Mouse (Mus musculus) adrenal gland, postnatal 4 days (tissue): ENCODE measurements around the gene 4921539E11Rik. TPM values are rescaled to one million over a fixed set of nuclear protein-coding genes. Genes with fewer than 3 reads are reported as not detected.

Experiments
- DNase-seq, 2 experiments: peaks; one replicate each; pipeline ENCODE4 v3.0.0; 2021 to 2022; ENCODE audit warnings: low spot score in 2 of 2, mixed read lengths in 2 of 2
- long read RNA-seq, 2 experiments: library from polyadenylated mRNA; stranded (forward); transcript quantifications; one replicate each; pipeline ENCODE4 v2.0.0; 2021
- total RNA-seq, 2 experiments: library from RNA; stranded (reverse); gene quantifications; 2 replicates each; pipeline ENCODE4 v1.2.3; 2021

4921539E11Rik gene
- total RNA-seq, result not detected
- long read RNA-seq, experiment 1, result 0 reads
- long read RNA-seq, experiment 2, result 0 reads

DNA sequence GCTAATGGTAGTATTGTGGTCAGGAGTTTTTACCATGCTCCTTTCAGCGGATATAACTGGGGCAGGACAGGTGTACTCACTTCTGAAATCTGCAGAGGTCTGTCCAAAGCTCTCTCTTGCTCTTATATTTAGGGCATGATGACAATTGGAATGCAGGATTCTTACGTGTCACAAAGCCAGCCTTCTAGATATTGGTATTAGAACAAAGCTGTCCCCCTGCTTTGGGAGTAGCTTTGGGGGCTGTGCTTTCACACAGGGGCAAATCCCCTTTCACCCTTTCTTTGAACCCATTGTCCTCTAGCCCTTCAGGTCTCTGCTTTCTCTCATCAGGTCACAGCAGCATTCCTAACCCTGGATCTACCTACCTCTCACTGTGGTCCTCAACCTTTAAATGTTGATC, at the start of gene 4921539E11Rik:
TSS of gene 4921539E11Rik (minus strand) at position 101 of the 400 bp plus-strand sequence.
- no peak for DNase-seq

DNA sequence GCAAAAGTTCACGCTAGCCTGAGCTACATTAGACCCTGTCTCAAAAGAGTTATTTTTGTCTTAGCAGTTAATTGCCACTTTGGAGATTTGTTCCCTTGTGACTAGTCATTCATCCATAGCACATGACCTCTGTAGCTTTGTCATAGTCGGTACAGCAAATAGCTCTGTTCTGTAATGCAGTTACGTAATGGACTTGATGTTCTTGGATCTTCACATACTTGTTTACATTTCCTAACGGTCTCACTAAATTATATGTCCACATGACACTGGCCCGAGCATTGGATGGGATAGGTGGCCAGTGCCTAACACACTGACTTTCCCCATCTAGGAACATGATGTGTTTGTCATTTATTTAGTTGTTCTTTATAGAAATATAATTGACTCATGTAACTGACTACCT, 44.5 kb upstream of the 4921539E11Rik start:
- DNase-seq, result no peak

DNA sequence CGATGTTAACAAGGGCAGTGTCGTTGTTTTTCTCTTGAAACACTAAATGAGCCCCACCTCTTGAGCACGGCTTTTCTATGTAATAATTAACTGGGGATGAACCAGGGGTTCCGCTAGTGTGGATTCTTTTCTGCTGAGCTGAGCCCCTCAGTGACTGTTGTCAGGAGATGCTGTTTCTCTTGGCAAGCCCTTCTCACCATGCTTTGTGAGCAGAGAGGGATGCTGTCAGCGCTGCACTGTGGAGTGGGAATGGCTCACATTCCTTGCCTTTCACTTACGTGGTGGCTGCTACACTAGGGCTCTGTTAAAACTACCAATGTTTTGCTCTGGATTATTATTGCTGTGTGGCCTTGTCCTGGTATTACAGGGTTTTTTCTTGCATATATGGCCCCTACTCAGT, 38.7 kb upstream of the 4921539E11Rik start:
- no peak for DNase-seq

DNA sequence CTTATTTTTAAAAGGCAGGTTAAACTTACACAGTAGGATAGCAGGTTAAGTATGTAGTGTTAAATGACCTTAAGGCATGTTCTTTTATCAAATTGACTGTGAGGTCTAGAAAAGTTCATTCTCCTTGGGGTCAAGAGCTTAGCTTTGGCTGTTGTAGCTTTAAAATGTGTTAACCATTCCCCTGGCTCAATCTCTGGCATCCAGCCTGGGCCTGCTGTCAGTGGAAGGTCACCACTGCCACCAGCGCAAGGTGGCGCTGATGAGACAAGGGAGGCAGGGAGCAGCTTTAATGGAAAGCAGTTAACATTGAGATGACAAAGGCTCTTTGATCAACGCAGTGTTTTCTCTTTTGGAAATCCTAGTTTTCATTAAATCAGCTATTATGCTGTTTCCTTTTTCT, 36.3 kb upstream of the 4921539E11Rik start:
- peak; percentile 14 to 50 for DNase-seq

DNA sequence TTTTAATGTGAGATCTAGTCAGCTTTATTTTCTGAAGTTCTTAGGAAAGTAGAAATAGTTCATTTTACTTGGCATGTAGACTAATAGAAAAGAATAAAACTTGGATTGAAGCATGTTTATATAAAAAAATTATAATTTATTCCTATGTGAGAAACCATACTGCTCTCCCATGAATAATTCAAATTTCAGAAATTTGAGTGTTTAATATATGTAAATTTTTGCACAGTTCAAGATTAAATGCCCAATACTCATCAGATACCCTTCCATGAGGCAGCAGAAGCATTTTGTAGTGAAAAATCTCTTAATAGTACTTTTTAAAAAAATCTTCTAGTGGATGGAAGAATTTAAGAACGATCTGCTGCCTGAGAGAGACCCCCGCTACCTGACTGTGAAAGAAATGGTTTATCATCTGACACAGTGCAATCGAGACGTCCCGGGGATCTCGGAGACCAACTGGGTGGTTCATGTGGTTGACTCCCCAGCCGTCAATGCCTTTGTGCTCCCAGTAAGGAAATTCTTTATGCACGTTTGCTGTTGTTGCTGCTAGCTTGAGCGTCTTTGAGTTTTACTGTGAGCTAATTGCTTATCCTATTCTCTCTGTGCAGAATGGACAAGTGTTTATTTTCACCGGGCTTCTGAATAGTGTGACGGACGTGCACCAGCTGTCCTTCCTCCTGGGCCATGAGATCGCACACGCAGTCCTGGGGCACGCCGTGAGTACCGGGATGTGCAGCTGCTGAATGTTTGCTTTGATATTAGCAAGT, 34.2 kb upstream of the 4921539E11Rik start:
- DNase-seq, result no peak

DNA sequence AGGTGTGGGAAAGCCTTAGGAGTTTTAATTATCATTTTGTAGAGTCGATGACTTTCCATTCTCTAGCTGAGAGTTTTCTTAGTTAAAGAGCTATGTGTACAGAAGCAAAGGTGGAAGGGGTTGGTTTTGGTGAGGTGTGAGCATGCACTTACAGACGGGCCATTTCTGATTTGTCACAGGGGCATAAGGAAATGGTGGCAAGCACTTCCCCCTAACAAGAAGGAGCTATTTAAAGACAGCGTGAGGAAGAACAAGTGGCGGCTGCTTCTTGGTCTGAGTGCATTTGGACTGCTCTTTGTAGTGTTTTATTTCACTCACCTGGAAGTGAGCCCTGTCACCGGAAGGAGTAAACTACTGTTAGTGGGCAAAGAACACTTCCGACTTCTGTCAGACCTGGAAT, 30.8 kb upstream of the 4921539E11Rik start:
- DNase-seq, result no peak

DNA sequence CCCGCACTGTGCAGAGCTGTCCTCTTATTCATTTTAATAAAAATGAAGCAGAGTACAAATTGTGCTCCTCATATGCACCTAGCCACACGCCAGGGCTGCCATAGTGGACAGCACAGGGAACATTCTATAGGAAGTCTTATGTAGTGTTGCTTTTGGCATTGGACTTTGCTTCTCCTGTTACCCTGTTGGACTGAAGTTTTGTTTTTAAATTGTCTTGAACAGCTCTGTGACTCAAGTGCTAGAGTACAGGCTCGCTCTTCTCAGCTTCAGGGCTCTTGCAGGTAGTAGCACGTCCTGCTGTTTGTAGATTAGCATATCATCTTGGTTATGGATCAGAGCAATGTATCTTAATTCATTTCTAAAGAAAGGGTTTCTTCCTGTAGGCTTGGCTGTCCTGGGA, 25.2 kb upstream of the 4921539E11Rik start:
- no peak for DNase-seq

DNA sequence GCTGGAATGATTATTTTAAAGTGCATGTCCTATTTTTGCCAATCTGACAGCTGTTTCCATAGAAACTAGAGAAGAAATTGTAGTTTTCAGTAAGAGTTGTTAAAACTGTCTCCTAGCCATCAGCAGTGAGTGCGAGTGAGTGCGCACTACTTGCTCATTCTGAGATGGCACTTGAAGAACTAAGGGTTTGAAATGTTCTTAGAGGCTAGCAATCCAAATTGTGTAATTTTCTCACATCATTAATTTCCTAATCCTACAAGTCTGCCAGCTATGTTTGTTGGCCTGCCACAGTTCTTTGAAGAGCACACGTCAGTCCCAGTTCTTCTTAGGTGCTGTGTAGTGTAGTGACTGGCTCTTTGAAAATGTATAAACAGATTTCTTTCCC, 23.9 kb upstream of the 4921539E11Rik start:
- no peak for DNase-seq

DNA sequence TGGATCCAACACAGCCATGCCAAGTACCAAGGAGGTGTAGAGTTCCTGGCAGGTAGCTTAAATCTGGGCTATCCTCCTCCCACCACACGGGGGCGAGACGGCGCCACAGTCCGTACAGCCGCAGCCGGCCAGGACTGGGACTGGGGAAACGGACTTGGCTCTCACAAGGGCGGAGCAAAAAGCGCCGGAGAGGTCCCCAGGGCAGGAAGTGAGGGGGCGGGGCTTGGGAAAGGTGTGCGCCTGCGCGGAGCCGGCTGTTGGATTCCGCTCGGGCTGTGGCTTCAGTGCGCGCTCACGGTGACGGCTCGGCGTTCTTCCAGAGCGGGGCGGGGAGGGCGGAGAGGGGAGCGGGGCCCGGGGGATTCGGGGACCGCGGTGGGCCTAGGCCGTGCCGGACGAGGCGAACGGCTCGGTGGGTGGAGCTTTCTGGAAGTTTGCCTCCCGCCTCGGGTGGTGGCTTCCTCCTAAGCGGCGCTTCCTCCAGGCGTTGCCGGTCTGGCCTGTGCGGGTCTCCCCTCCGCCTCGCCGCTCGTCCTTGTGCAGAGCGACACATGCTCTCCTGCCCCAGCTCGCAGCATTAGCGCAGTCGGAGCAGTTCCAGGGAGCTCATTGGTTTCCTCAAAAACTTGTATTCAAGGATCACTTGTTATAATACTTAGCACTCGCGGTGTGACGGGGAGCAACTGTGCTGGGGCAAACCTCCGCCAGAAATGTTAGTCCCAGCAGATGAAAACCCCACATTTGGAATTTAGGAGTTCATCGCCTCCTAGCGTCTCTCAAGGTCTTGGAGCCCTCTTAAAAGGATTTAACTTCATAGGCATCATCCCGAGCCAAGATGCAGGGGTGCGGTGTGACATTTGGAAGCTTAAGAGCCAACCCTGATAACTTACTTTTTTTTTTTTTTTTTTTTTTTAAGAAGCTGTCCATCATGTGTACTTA, 23.2 kb upstream of the 4921539E11Rik start, which contains the start of gene Oma1:
TSS of gene Oma1 (plus strand) at position 226 of the 939 bp plus-strand sequence.
- peak; percentile 97 to 98 for DNase-seq

DNA sequence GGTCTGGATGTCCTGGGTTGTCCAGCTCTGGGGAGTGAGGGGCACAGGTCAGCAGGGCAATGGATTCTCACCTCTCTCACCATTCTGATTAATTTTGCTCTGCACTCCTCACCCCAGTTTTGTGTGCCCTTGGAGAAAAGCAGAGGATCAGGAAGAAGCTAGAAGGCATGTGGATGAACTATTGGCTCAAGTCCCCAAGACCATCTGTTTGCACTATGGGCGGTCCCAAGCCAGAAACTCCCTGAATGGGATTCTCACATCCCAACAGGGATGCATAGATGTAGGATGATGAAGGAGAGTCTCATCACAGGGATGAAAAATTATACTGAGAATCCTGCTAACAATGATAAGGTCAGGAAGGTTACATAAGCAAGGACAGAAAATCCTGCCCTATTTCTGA, 13.2 kb upstream of the 4921539E11Rik start:
- no peak for DNase-seq

DNA sequence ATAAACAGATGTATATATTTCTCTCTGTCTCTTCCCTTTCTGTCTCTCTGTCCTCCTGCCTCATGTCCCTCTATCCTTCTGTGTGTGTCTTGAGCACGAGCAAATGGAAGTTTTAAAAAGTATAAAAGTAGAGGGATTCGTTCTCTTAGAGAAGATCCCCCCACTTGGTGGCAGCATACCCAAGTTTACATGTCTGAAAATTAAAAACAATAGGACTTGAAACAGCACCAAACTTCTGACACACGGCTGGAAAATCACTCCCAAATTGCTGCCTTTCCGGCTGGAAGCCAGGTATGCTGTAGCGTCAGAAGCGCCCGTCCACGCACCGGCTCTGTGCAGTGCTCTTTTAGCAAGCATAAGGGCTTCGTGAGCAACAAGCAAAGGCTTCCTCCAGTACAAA, 8.7 kb upstream of the 4921539E11Rik start:
- no peak for DNase-seq

DNA sequence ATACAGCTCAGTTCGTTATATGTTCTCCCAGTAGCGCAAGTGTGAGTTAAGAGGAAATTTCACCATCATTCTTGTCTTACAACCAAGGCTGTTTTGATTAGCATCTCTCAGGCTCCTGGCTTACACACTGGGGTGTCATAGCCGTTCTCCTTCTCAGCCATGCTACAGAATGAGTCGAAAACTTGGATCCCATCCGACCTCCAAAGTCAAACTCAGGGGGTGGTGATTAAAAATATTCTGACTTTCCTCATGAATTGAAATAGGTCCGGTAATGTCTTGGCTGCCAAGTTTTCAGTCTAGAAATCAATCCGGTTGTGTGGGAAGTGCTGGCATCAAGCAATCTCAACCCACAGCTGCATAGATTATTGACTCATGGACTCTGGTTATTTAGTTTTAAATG, 2.3 kb downstream of the 4921539E11Rik start:
- no peak for DNase-seq

DNA sequence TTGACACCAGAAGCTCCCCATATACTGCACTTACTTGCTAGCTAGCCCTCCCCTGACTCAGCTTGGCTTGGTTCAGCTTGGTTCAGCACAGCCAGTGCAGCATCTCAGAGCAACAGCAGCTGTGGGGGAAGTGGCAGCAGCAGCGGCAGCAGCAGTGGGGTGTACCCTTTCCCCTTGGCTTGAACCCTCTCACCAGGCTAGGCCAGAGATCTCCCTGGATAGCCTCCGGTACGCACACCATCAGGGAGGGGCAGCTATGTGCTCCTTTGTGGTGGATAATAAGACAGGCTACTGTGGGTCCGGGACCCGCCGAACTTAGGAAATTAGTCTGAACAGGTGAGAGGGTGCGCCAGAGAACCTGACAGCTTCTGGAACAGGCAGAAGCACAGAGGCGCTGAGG, 17.6 kb downstream of the 4921539E11Rik start:
- no peak for DNase-seq

DNA sequence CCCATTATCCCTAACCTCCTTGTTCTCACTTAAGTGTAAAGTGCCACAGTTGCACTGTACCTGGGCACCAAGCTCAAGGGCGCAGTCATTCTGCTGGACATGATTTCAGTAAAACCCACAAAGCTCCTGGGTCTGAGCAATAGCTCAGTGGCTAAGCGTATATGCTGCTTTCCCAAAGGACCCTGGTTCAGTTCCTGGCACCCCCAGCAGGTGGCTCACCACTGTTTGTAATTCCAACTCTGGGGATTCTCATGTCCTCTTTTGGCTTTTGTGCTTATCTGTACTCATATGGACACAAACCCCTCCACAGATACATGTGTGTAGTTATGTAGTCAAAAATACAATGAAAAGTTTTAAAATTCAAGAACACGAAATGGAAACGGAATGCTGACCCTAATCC, 21.3 kb downstream of the 4921539E11Rik start:
- DNase-seq, result no peak

DNA sequence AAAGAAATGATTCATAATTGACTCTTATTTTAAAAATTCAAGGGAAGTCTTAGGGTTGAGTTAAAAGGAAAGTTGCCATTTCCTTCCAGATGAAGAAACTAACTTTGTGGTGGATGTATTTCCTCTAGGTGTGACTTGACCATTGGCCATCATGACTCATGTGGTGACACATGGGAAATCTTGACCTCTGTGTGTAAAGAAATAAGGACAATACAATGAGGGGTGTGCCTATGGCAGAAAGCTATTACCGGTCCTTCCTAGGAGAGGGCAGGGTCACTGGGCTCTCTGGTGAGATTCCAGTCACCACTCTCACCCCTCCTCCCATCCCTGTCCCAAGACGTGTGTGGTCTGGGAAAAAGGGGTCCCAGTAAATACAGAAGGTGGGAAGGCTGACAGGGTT, 25.5 kb downstream of the 4921539E11Rik start:
- no peak for DNase-seq

DNA sequence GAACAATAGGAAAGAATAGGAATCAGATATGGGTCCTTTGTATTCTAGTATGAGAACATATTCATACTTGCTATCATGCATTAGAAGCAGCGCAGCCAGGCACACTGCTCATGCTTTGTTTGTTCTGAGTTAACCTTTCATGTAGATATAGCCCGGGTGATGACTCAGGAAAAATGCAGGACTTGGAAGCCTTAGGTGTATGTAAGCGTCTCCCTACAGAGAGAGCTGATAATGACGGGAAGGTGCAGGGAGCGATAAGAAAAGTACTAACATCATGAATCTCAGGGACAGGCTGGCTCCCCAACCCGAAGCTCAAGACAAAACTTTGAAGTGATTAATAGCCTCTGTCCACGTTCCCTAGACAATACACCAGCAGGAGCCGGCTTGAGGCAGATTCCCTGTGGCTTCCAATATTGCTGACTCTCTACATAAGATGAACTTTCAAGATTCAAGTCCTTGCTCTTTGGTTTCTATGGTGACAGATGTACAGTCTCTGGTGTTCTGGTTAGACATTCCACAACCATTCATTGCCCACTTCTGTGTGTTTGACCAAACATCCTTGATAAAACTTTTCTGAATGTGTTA, 26.8 kb downstream of the 4921539E11Rik start:
- no peak for DNase-seq

DNA sequence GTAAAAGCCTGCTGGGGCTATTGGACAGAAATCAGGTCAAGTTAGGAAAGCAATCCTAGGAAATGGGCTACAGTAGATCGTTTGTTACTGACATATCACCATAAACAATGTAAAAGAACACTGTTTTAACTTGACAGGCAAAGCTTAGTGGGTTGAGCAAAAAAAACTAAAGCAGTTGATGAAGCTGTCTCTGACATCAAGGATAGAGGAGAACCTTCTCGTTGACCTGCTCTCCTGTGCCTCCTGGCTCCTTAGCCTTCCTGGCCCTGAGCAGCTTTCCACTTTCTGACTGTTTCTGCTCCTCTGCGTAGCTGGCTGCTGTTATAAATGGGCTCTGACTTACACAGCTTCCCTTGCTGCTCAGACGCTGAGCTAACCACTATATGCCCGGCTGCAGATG, 27.3 kb downstream of the 4921539E11Rik start:
- DNase-seq, result no peak

DNA sequence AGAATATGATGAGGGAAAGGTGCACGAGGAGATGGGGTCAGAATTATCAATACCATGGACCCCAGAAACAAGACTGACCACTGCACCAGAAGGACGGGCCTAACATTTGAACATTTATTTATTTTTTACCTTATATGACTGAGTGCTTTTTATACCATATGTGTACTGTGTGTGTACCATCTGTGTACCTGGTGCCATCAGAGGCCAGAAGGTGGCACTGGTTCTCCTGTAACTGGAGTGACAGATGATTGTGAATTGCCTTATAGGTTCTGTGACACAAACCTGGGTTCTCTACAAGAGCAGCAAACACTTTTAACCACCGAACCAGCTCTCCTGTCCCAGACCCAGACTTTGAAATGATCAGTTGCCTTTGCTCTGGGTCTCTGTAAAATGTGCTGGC, 31.8 kb downstream of the 4921539E11Rik start:
- no peak for DNase-seq

DNA sequence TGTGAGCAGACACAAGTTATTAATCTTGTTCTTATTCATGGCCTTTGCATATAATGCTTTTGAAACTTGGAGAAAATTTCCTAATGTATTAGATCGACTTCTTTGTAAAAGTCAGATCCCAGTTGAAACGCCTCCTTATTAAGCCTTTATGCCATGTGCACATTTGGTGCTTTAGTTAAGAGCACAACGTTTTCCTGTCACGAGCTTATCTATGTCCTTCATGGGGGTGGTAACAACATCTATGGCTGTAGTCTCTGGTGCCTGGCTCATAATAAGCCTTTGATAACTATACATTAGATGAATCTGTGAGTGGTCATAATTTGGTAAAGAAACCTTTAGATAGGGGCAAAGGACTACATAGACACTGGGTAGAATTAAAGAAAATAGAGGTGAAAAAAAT, 36.8 kb downstream of the 4921539E11Rik start:
- DNase-seq, result no peak

DNA sequence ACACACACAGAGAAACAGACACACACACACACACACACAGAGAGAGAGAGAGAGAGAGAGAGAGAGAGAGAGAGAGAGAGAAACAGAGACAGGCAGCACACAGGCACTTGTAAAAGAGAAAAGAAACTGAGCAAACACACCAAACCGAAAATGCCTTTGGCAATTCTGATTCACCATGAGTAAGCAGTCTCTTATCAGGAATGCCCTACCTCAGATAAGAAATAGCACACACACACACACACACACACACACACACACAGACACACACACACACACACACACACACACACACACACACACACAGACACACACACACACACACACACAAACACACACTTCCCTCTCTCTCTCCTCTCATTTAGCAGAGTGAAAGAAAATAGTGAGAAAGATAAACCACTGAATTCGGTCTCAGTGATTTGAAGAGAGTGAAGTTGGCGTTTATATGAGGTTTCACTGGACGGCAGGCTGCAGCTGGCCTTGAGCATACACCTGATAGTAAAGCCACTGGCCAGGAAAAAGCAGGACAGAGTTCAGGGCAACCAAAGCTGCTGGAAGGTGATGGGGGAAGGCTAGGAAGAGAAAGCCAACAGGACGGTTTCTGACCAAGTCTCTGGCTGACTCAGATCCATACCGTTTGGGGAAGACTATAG, 41.1 kb downstream of the 4921539E11Rik start:
- DNase-seq, result no peak

DNA sequence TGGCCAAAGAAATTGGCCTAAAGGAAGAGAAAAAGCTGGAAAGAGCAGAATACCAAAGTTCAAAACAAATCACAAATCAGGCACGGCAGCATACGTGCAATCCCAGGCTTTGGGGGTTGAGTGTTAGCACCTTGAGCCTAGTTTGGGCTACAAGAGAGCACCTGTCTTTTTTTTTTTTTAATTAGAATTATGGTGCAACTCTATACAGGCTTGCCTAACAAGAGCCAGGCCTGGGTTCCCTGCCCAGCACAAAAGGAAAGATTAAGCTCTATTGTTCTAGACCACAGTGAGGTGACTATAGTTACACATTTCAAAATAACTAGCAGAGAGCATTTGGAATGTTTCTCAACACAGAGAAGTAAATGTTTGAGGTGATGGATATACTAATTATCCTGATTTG, 42.9 kb downstream of the 4921539E11Rik start:
- no peak for DNase-seq
